Mouse (Mus musculus): ENCODE measurements at regions not wholly inside any gene's neighbourhood (a gene's known extent, or its start where the extent isn't known, plus 50 kb on each side); places are given as distances from the start of the nearest gene placed in this dataset.
A peak's percentile ranks its signal among the peaks of the same experiment; 100 is the strongest.

DNA sequence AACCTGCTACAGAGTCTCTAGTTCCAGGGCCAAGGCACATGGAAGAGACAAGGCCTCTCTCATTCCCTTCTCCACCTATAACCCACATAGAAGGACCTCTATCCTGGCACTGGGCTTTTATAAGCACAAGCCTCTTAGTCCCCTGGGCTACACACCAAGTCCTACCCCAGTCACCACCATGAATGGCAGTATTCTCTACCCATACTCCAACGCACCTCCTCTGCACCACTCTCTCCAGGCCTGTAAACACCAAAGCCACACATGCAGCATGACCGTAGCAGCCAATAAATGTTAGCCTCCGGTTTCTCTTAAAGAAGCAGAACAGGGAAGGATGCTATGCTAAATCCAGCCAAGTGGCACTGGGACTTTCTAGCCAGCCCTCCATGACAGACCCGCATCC lies 252.1 kb upstream of the Zmiz1 start:
- TF ChIP-seq CTCF (IDR thresholded peaks at IDR 0.05; ENCODE audit: low read depth), result no peak
- no peaks in the 10 kb centered on the region for H3K9me3 ChIP-seq (replicated peaks; ENCODE audit: low read length)
- no peak for DNase-seq (ENCODE audit: low spot score)
- H3K4me1 ChIP-seq (replicated peaks; ENCODE audit: insufficient read depth, low read length), result peaks cover 35% of the 10 kb centered on the region
- H3K27ac ChIP-seq, result peak overlapping the region; percentile 87
- ATAC-seq (replicated peaks; ENCODE audit: low FRiP score, low read depth), result no peak
- H3K9ac ChIP-seq (ENCODE audit: low read depth, low read length), result 0 out of 2 replicates have a peak overlapping the region, but pooled peaks have one; percentile 23
- H3K36me3 ChIP-seq (ENCODE audit: insufficient read depth, low read length), result no peaks in the 10 kb centered on the region
- H3K4me3 ChIP-seq (replicated peaks; ENCODE audit: low read depth, low read length), result no peak overlapping the region
- WGBS, result 43% methylated on average over 4 of the region's 4 CpGs
- no peaks in the 10 kb centered on the region for H3K27me3 ChIP-seq (ENCODE audit: insufficient read depth, low read length)
- no peak overlapping the region for H3K4me2 ChIP-seq (ENCODE audit: low read length)

DNA sequence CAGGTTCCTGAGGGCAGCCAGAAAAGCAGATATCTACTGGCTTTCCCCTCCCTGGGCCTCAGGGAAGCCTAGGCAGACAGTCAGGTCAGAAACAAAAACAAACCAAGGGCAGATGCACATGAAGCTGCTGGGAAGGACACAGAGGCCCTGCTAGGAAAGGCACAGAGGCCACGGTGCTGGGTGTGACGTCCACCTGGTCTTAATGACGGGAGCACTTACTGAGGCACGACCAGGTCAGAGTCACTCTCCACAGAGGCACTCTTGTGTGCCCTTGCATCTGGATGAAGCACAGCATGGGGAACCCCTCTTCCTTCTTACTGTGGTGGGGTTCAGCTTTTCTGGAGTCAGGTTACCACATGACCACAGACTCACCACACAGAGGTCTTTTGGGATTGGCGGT lies 251.6 kb upstream of the Zmiz1 start:
- no peak for ATAC-seq (replicated peaks; ENCODE audit: low FRiP score, low read depth)
- 0 out of 2 replicates have a peak overlapping the region, but pooled peaks have one; percentile 23 for H3K9ac ChIP-seq (ENCODE audit: low read depth, low read length)
- no peak for TF ChIP-seq CTCF (IDR thresholded peaks at IDR 0.05; ENCODE audit: low read depth)

DNA sequence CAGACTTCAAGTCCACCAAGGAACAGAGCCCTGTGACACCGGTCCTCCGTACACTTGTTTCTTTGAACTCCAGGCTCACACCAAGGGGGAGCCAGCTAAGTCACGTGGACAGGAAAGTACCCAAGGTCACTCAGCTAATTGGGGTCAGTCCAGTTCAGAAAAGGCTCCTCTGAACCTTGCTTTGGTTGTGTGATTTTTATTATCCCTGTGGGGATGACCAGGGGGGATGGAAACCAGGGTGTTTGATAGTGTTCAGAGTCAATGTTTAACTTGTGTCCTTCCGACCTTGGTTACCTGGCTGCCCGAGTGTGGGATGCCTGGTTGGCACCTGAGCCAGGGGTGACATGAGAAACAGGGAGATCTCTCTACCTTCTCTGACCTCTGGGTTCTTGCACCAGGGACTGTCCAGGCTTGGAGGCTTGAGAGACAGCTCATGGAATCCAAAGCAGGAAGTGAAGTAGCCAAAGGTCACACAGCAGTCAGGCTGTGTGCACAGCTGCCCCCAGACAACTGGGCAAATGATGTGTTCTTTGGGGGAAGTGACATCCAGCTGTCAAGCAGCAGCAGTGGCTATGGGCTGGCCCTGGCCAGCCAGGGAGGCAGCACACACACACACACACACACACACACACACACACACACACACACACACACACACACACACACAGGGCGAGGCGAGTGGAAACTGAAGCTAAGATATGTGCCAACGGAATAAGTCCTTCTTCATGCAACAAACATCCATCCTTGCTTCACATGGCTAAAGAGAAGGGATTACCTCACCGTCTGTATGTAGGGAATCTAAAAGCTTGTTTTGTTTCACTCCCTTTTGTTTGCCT lies 250.5 kb upstream of the Zmiz1 start:
- no peaks in the 10 kb centered on the region for H3K36me3 ChIP-seq (ENCODE audit: insufficient read depth, low read length)
- no peaks in the 10 kb centered on the region for H3K9me3 ChIP-seq (replicated peaks; ENCODE audit: low read length)
- peak overlapping the region; percentile 87 for H3K27ac ChIP-seq
- ATAC-seq (replicated peaks; ENCODE audit: low FRiP score, low read depth), result peak; percentile 82
- WGBS, result 30% methylated on average over 9 of the region's 9 CpGs
- no peak overlapping the region for H3K4me3 ChIP-seq (replicated peaks; ENCODE audit: low read depth, low read length)
- peak; percentile 70 for DNase-seq (ENCODE audit: low spot score)
- H3K9ac ChIP-seq (ENCODE audit: low read depth, low read length), result no peak overlapping the region
- no peaks in the 10 kb centered on the region for H3K27me3 ChIP-seq (ENCODE audit: insufficient read depth, low read length)
- H3K4me2 ChIP-seq (ENCODE audit: low read length), result no peak overlapping the region
- peaks cover 29% of the 10 kb centered on the region for H3K4me1 ChIP-seq (replicated peaks; ENCODE audit: insufficient read depth, low read length)
- no peak for TF ChIP-seq CTCF (IDR thresholded peaks at IDR 0.05; ENCODE audit: low read depth)

More for the DNA sequence above, 251.6 kb upstream of the Zmiz1 start:
- Histone ChIP-seq H3K9me3 (replicated peaks; ENCODE audit: low read length) (no peaks in the 10 kb centered on the region), H3K4me3 (replicated peaks; ENCODE audit: low read depth, low read length) (no peak overlapping the region), H3K36me3 (ENCODE audit: insufficient read depth, low read length) (no peaks in the 10 kb centered on the region), H3K27me3 (ENCODE audit: insufficient read depth, low read length) (no peaks in the 10 kb centered on the region), H3K4me1 (replicated peaks; ENCODE audit: insufficient read depth, low read length) (peaks cover 30% of the 10 kb centered on the region), H3K4me2 (ENCODE audit: low read length) (no peak overlapping the region), H3K27ac (peak overlapping the region; percentile 87)
- WGBS, result 47% methylated on average over 5 of the region's 5 CpGs
- DNase-seq (ENCODE audit: low spot score), result no peak

DNA sequence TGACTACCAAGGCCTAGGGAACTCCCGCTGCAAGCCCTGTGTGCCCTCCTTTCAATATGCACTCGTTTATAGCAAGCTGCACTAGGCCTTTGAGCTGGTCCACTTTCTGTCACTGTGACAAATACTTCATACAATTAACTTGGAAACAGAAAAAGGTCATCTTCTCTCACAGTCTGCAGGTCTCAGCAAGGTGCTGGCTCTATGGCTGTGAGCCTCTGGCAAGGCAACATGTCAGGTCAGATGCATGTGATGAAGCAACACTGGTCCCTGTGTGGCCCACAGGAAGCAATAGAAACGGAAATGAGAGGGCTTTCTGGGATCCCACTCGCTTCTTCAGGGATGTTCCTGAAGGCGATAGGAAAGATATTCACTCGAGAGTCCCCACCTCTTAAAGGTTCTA lies 245.9 kb upstream of the Zmiz1 start:
- ATAC-seq (replicated peaks; ENCODE audit: low FRiP score, low read depth) (no peak), DNase-seq (ENCODE audit: low spot score) (no peak)
- Histone ChIP-seq H3K4me3 (replicated peaks; ENCODE audit: low read depth, low read length) (no peak overlapping the region), H3K9ac (ENCODE audit: low read depth, low read length) (no peak overlapping the region), H3K27ac (no peak overlapping the region), H3K4me2 (ENCODE audit: low read length) (no peak overlapping the region), H3K4me1 (replicated peaks; ENCODE audit: insufficient read depth, low read length) (peaks cover 12% of the 10 kb centered on the region), H3K9me3 (replicated peaks; ENCODE audit: low read length) (no peaks in the 10 kb centered on the region), H3K27me3 (ENCODE audit: insufficient read depth, low read length) (no peaks in the 10 kb centered on the region), H3K36me3 (ENCODE audit: insufficient read depth, low read length) (no peaks in the 10 kb centered on the region)
- WGBS, result 69% methylated on average over 6 of the region's 6 CpGs
- TF ChIP-seq CTCF (IDR thresholded peaks at IDR 0.05; ENCODE audit: low read depth), result no peak

DNA sequence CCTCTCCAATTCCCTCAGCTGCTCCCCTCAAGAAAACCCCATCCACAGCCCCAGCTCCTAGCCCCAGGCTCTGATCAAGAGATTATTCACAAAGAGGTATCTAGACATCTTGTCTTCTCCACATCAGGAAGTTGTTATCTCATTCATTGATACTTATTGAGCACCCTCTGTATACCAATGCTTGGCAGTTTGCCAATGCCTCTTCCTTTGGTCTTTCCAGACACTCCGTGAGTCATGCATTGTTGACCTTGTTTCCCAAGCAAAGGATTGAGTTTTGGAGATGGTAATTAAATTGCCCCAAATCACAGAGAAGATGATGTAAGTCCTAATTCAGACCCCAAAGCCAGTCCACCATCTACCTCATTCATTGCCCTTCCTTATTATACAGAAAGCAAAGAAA lies 235.9 kb upstream of the Zmiz1 start:
- DNase-seq (ENCODE audit: low spot score) (no peak), ATAC-seq (replicated peaks; ENCODE audit: low FRiP score, low read depth) (no peak)
- no peak overlapping the region for H3K4me2 ChIP-seq (ENCODE audit: low read length)
- H3K36me3 ChIP-seq (ENCODE audit: insufficient read depth, low read length), result no peaks in the 10 kb centered on the region
- WGBS, result 42% methylated on average over 1 of the region's 1 CpGs
- no peaks in the 10 kb centered on the region for H3K27me3 ChIP-seq (ENCODE audit: insufficient read depth, low read length)
- no peak for TF ChIP-seq CTCF (IDR thresholded peaks at IDR 0.05; ENCODE audit: low read depth)
- H3K4me1 ChIP-seq (replicated peaks; ENCODE audit: insufficient read depth, low read length), result peaks cover 22% of the 10 kb centered on the region
- H3K9me3 ChIP-seq (replicated peaks; ENCODE audit: low read length), result no peaks in the 10 kb centered on the region
- H3K4me3 ChIP-seq (replicated peaks; ENCODE audit: low read depth, low read length), result no peak overlapping the region
- no peak overlapping the region for H3K9ac ChIP-seq (ENCODE audit: low read depth, low read length)
- no peak overlapping the region for H3K27ac ChIP-seq

DNA sequence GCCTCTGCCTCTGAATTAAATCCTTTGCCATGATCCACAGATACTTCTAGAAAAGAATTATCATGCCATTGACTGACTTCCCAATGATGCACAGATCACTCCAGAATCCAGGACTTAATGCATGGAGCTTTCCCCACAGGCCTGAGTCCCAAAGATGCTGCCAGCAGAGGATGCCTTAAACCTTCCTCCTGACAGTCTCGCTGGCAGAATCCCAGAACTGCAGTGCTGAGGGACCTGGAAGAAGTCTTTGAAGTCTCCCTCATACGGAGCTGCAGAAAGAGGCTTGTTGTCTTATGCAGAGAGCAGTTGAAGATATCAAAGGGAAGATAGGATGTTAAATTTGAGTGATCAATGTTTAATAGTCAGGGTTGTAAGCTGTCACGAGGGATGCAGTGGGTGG lies 233.8 kb upstream of the Zmiz1 start:
- H3K4me1 ChIP-seq (replicated peaks; ENCODE audit: insufficient read depth, low read length), result peaks cover 29% of the 10 kb centered on the region
- no peak for ATAC-seq (replicated peaks; ENCODE audit: low FRiP score, low read depth)
- H3K4me2 ChIP-seq (ENCODE audit: low read length), result no peak overlapping the region
- WGBS, result 69% methylated on average over 3 of the region's 3 CpGs
- no peak for DNase-seq (ENCODE audit: low spot score)
- H3K9ac ChIP-seq (ENCODE audit: low read depth, low read length), result no peak overlapping the region
- H3K27me3 ChIP-seq (ENCODE audit: insufficient read depth, low read length), result no peaks in the 10 kb centered on the region
- H3K27ac ChIP-seq, result peak overlapping the region; percentile 85
- H3K9me3 ChIP-seq (replicated peaks; ENCODE audit: low read length), result no peaks in the 10 kb centered on the region
- no peak overlapping the region for H3K4me3 ChIP-seq (replicated peaks; ENCODE audit: low read depth, low read length)
- TF ChIP-seq CTCF (IDR thresholded peaks at IDR 0.05; ENCODE audit: low read depth), result no peak
- H3K36me3 ChIP-seq (ENCODE audit: insufficient read depth, low read length), result no peaks in the 10 kb centered on the region
